9 mouse cellular contexts compared by ENCODE assay signal in the genomic region with DNA sequence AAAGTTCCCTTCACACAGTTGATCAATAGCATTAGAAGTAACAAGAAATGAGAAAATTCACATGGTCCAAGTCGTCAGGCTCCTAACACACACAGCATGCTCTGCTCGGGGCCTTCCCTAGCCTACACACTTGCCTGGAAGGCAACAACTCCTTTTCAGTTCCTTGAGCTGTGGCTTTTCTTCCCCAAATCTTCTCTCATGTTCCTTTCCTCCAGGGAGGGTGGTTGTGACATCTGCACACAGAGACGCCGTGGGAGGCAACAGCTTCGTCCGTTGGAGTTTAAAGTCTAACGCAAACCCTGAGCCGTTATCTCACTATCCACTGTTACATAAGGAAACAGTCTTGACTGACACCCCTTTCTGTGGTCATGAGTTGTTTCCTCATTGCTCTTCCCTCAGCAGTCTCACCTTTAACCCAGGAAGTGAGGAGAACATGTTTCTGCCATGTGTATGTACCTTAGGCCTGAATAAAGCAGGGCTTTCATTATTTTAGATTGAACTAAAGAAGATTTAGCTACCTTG.
DNase-seq lines count a peak whose midpoint lies in the region; ATAC-seq and TF ChIP-seq lines count a peak whose summit lies in the region.
"Had no signal": no experiment of that assay in that cellular context is flagged by ENCODE, and none has a peak within 500 bp of the region (broad histone marks: within the 10 kb centered on the region; RNA-seq: fewer than 3 reads in every experiment).

No protein-coding gene starts in this region.

- peak; percentile 77 for ATAC-seq in G1E (ENCODE audit: extremely low read depth, insufficient number of reproducible peaks, low FRiP score, poor library complexity, severe bottlenecking)
- ATAC-seq in hindbrain, embryonic 16.5 days = no peak

- H3K36me3 ChIP-seq in G1E (replicated peaks) = no peaks in the 10 kb centered on the region
- H3K36me3 ChIP-seq in hindbrain, embryonic 16.5 days (ENCODE audit: control insufficient read depth, insufficient read depth, low read length) = no peaks in the 10 kb centered on the region
- H3K36me3 ChIP-seq: midbrain, embryonic 12.5 days had no signal

- H3K9ac ChIP-seq in hindbrain, embryonic 16.5 days (ENCODE audit: low read depth, low read length) = no peak overlapping the region
- H3K9ac ChIP-seq: midbrain, embryonic 12.5 days had no signal

- peaks cover 84% of the 10 kb centered on the region for H3K4me1 ChIP-seq in G1E (ENCODE audit: insufficient read depth, low read depth, low read length)
- no peaks in the 10 kb centered on the region for H3K4me1 ChIP-seq in hindbrain, embryonic 16.5 days (ENCODE audit: control insufficient read depth, insufficient read depth, low read depth, low read length)
- H3K4me1 ChIP-seq: midbrain, embryonic 12.5 days had no signal

- no peaks in the 10 kb centered on the region for H3K27me3 ChIP-seq in G1E (ENCODE audit: insufficient read depth, low read length)
- no peaks in the 10 kb centered on the region for H3K27me3 ChIP-seq in hindbrain, embryonic 16.5 days (replicated peaks; ENCODE audit: control insufficient read depth, insufficient read depth, low read length)
- H3K27me3 ChIP-seq: midbrain, embryonic 12.5 days had no signal

- 90% methylated on average over 8 of the region's 8 CpGs for WGBS in hindbrain, embryonic 16.5 days

- H3K4me2 ChIP-seq in hindbrain, embryonic 16.5 days (ENCODE audit: low read length) = no peak overlapping the region
- H3K4me2 ChIP-seq: midbrain, embryonic 12.5 days had no signal

- peak; percentile 42 for DNase-seq in adrenal gland, postnatal 10 days
- no peak for DNase-seq in adrenal gland, adult 8-10 months
- peak; percentile 31 for DNase-seq in G1E (ENCODE audit: low spot score)
- DNase-seq in left cerebral cortex, adult 8-10 months (ENCODE audit: low spot score in 2 of 2) = peak; percentile 9 to 61
- DNase-seq in right cerebral cortex, postnatal 25 days = peak; percentile 24
- DNase-seq in cerebellum, adult 11-12 months = no peak
- DNase-seq in cerebellum, adult 18-20 months = no peak

- H3K27ac ChIP-seq in hindbrain, embryonic 16.5 days (ENCODE audit: low read depth, low read length) = no peak overlapping the region
- H3K27ac ChIP-seq: midbrain, embryonic 12.5 days had no signal

- H3K4me3 ChIP-seq in G1E (ENCODE audit: low read depth, low read length) = peak overlapping the region; percentile 39; the same call in 1 of the 2 replicates
- no peak overlapping the region for H3K4me3 ChIP-seq in hindbrain, embryonic 16.5 days (ENCODE audit: low read length)
- H3K4me3 ChIP-seq: midbrain, embryonic 12.5 days had no signal

- TF ChIP-seq CTCF in G1E (IDR thresholded peaks at IDR 0.05; ENCODE audit: low read depth, low read length) = no peak

- no peaks in the 10 kb centered on the region for H3K9me3 ChIP-seq in G1E (replicated peaks)
- no peaks in the 10 kb centered on the region for H3K9me3 ChIP-seq in hindbrain, embryonic 16.5 days (ENCODE audit: control insufficient read depth, low read length)
- H3K9me3 ChIP-seq: midbrain, embryonic 12.5 days had no signal

Comparison
In these comparisons a context has a peak if more than half of its experiments do, and no peak if none do; other contexts are left out.
1. DNase-seq: peak in adrenal gland, postnatal 10 days (single experiment), G1E (single experiment), left cerebral cortex, adult 8-10 months (2 of 2) and right cerebral cortex, postnatal 25 days (single experiment); none in adrenal gland, adult 8-10 months (single experiment), cerebellum, adult 11-12 months (single experiment) and cerebellum, adult 18-20 months (0 of 2).